Mouse (Mus musculus): Measurements from ENCODE around the gene Tspan32.

DNA sequence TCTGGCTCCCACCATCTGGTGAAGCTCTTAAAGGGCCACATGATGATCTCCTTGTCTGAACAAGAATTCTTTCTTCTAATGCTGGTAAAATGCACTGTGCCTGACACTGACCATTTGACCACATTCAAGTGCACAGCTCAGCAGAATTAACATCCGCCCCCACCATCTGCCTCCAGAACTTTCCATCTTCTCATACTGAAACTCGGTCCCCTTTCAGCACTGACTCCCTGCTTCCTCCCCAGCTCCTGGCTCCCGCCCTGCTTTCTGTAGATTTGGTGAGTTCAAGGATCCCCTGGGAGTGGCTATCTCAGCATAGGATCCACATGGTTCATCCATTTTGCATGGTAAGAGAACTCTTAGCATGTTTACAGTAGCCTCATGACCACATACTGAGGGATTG is 15.9 kb downstream of the Tspan32 start:
- TF ChIP-seq CTCF (IDR thresholded peaks at IDR 0.05; ENCODE audit: control insufficient read depth, insufficient read depth, low read length) (no peak), POLR2A (IDR thresholded peaks at IDR 0.05; ENCODE audit: borderline replicate concordance, control insufficient read depth, low read depth, low read length) (no peak)

All from bone marrow, adult 2 months (tissue).